Mouse (Mus musculus): ENCODE measurements around the gene Nanos3. TPM values are rescaled to one million over a fixed set of nuclear protein-coding genes. Genes with fewer than 3 reads are reported as not detected.

Gene Nanos3
- polyA plus RNA-seq, 1 experiment: 1.1 TPM

DNA sequence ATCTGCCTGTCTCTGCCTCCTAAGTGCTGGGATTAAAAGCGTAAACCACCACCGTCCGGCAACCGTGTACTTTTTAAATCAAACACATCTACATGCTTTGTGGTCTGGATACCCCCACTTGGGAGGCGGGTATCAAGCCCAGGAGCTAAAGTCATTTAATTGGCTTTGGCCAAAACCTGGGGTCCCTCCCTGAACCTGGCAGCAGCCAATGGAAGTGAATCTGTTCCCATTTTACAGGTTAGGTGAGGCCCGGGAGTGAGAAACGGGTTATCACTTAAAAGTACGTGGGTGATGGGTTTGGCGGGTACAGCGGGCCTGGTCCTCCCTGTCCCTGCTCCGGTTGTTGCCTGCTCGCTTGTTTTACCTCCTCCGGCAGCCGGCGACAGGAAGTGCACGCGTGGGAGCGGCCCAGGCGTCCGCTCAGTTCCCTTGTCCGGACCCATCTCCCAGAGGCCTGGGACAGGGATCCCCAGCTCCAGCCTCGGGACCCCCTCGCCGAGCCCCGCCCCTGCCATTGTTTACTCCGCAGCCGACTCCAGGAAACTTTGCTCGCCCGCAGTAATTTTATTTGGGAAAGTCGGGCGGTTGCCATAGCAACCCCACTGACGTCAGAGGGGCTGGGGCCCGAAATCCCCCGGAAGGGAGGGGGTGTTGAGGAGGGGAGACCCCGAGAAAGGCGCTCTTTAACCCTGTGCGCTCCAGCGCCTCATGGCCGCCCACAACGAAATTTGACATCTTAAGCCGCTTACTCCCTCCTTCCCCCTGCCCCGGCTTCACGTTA lies 12.3 kb upstream of the Nanos3 start:
- no peaks in the 10 kb centered on the region for H3K27me3 ChIP-seq (ENCODE audit: control insufficient read depth, insufficient read depth, insufficient read length)
- H3ac ChIP-seq (ENCODE audit: control insufficient read depth, insufficient read length, low read depth): peak overlapping the region; percentile 70
- H3K4me3 ChIP-seq (ENCODE audit: insufficient read depth, poor library complexity, severe bottlenecking): peak overlapping the region; percentile 26
- H3K36me3 ChIP-seq (ENCODE audit: control insufficient read depth, insufficient read depth): peaks cover 7% of the 10 kb centered on the region
- peaks cover 18% of the 10 kb centered on the region for H3K79me2 ChIP-seq (ENCODE audit: control insufficient read depth, insufficient read depth)
- peaks cover 15% of the 10 kb centered on the region for H3K79me3 ChIP-seq (ENCODE audit: low read depth)
- no peak for TF ChIP-seq FOSL1 (IDR thresholded peaks at IDR 0.05; ENCODE audit: insufficient read depth, low read length, poor library complexity, severe bottlenecking)
- TF ChIP-seq MYOG (IDR thresholded peaks at IDR 0.05; ENCODE audit: control insufficient read depth, extremely low read depth, insufficient read length): no peak
- no peak for TF ChIP-seq USF1 (IDR thresholded peaks at IDR 0.05; ENCODE audit: low read depth)
- no peak for TF ChIP-seq MAX (IDR thresholded peaks at IDR 0.05)
- TF ChIP-seq MYOD1 (IDR thresholded peaks at IDR 0.05; ENCODE audit: control insufficient read depth, insufficient read length, low read depth): no peak
- TF ChIP-seq CTCF (IDR thresholded peaks at IDR 0.05; ENCODE audit: control insufficient read depth, insufficient read depth, insufficient read length): no peak
- no peak for TF ChIP-seq CEBPB (IDR thresholded peaks at IDR 0.05; ENCODE audit: low read depth)

DNA sequence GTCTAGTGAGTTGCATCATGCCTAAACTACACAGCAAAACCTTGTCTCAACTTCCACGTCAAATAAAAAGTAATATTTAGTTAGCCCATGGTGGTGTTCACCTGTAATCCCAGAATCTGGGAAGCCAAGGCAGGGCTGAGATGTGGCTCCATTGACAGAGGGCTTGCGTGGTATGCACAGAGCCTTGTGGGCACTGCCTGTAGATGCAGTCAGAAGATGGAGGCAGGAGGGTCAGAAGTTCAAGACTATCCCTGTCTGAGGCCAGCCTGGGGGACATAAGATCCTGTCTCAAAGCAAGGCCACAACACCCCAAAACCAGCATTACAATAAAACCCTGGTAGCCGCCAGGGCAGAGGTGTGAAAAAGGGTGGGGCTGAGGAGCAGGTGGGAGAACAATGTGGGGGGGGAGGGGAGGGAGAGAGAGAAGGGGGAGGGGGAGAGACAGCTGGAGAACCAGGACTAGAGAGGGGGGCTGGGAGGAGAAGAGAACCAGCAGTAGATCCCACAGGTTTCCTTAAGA lies 9.3 kb upstream of the Nanos3 start:
- no peak for TF ChIP-seq CEBPB (IDR thresholded peaks at IDR 0.05; ENCODE audit: low read depth)
- TF ChIP-seq MYOD1 (IDR thresholded peaks at IDR 0.05; ENCODE audit: control insufficient read depth, insufficient read length, low read depth): no peak
- no peak for TF ChIP-seq USF1 (IDR thresholded peaks at IDR 0.05; ENCODE audit: low read depth)
- TF ChIP-seq MAX (IDR thresholded peaks at IDR 0.05): no peak
- TF ChIP-seq MYOG (IDR thresholded peaks at IDR 0.05; ENCODE audit: control insufficient read depth, extremely low read depth, insufficient read length): no peak
- TF ChIP-seq FOSL1 (IDR thresholded peaks at IDR 0.05; ENCODE audit: insufficient read depth, low read length, poor library complexity, severe bottlenecking): no peak
- no peak for TF ChIP-seq CTCF (IDR thresholded peaks at IDR 0.05; ENCODE audit: control insufficient read depth, insufficient read depth, insufficient read length)
- Histone ChIP-seq H3K79me3 (ENCODE audit: low read depth) (no peaks in the 10 kb centered on the region), H3K36me3 (ENCODE audit: control insufficient read depth, insufficient read depth) (no peaks in the 10 kb centered on the region), H3ac (ENCODE audit: control insufficient read depth, insufficient read length, low read depth) (no peak overlapping the region), H3K27me3 (ENCODE audit: control insufficient read depth, insufficient read depth, insufficient read length) (no peaks in the 10 kb centered on the region), H3K79me2 (ENCODE audit: control insufficient read depth, insufficient read depth) (no peaks in the 10 kb centered on the region), H3K4me3 (ENCODE audit: insufficient read depth, poor library complexity, severe bottlenecking) (no peak overlapping the region)

DNA sequence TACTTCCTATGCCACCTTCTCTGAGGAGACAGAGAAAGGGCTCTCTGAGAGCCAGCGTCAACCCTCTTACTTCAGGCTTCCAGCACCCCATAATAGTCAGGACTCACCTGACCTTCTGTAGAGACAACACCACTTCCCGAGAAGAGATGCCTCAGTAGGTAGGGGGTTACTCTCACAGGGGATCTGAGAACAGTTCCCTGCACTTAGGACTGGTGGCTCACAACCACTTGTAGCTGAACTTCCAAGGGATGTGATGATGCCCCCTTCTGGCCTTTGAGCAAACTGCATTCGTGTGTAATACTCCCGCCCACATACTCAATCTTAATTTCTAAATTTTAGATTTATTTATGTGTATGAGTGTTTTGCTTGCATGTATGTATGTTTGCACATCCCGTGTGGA lies 8.5 kb upstream of the Nanos3 start:
- Histone ChIP-seq H3K4me3 (ENCODE audit: insufficient read depth, poor library complexity, severe bottlenecking) (no peak overlapping the region), H3K36me3 (ENCODE audit: control insufficient read depth, insufficient read depth) (no peaks in the 10 kb centered on the region), H3K79me2 (ENCODE audit: control insufficient read depth, insufficient read depth) (no peaks in the 10 kb centered on the region), H3ac (ENCODE audit: control insufficient read depth, insufficient read length, low read depth) (no peak overlapping the region), H3K27me3 (ENCODE audit: control insufficient read depth, insufficient read depth, insufficient read length) (no peaks in the 10 kb centered on the region), H3K79me3 (ENCODE audit: low read depth) (peaks cover 1% of the 10 kb centered on the region)
- TF ChIP-seq USF1 (IDR thresholded peaks at IDR 0.05; ENCODE audit: low read depth) (no peak), CTCF (IDR thresholded peaks at IDR 0.05; ENCODE audit: control insufficient read depth, insufficient read depth, insufficient read length) (no peak), MAX (IDR thresholded peaks at IDR 0.05) (no peak), MYOD1 (IDR thresholded peaks at IDR 0.05; ENCODE audit: control insufficient read depth, insufficient read length, low read depth) (no peak), FOSL1 (IDR thresholded peaks at IDR 0.05; ENCODE audit: insufficient read depth, low read length, poor library complexity, severe bottlenecking) (no peak), CEBPB (IDR thresholded peaks at IDR 0.05; ENCODE audit: low read depth) (no peak), MYOG (IDR thresholded peaks at IDR 0.05; ENCODE audit: control insufficient read depth, extremely low read depth, insufficient read length) (no peak)

DNA sequence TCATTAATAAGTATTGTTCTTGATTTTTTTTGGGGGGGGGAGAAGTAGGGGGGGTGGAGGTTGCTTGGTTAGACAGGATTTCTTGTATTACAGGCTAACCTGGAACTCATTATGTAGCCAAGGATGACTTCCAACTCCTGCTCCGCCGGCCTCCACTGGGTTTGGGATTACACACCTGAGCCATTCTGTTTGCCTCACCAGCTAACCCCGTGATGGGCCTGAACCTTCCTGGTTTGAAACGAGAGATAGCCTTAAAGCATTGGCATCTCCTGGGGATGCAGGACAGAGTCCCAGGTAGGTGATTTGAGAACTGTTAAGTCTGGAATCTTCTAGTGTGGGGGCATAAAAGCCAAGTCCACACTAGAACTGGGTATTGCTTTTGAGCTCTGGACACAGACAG lies 8.1 kb upstream of the Nanos3 start:
- Histone ChIP-seq H3K79me3 (ENCODE audit: low read depth) (peaks cover 1% of the 10 kb centered on the region), H3K79me2 (ENCODE audit: control insufficient read depth, insufficient read depth) (no peaks in the 10 kb centered on the region), H3ac (ENCODE audit: control insufficient read depth, insufficient read length, low read depth) (no peak overlapping the region), H3K36me3 (ENCODE audit: control insufficient read depth, insufficient read depth) (no peaks in the 10 kb centered on the region), H3K4me3 (ENCODE audit: insufficient read depth, poor library complexity, severe bottlenecking) (no peak overlapping the region), H3K27me3 (ENCODE audit: control insufficient read depth, insufficient read depth, insufficient read length) (no peaks in the 10 kb centered on the region)
- TF ChIP-seq MYOG (IDR thresholded peaks at IDR 0.05; ENCODE audit: control insufficient read depth, extremely low read depth, insufficient read length) (no peak), CEBPB (IDR thresholded peaks at IDR 0.05; ENCODE audit: low read depth) (no peak), MAX (IDR thresholded peaks at IDR 0.05) (no peak), CTCF (IDR thresholded peaks at IDR 0.05; ENCODE audit: control insufficient read depth, insufficient read depth, insufficient read length) (no peak), MYOD1 (IDR thresholded peaks at IDR 0.05; ENCODE audit: control insufficient read depth, insufficient read length, low read depth) (no peak), USF1 (IDR thresholded peaks at IDR 0.05; ENCODE audit: low read depth) (no peak), FOSL1 (IDR thresholded peaks at IDR 0.05; ENCODE audit: insufficient read depth, low read length, poor library complexity, severe bottlenecking) (no peak)

DNA sequence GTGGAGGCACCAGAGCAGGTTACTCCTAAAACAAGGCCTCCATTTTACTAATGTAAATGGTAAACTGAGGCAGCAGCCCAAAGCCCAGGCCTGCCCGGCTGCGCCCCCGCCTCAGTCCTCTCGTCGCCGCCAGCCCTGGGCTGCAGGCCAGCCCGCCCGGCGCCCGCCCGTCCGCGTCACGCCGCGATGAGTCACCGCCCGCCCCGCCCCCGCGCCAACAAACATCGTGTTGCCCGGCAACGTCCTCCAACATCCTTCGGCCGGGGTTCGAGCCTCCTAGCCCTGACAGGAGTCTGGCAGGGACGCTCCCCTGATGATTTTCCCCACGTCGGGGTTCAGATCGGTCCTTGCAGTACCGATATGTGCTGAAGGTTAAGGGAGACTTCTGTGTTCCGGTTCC lies 7.5 kb upstream of the Nanos3 start:
- Histone ChIP-seq H3K79me2 (ENCODE audit: control insufficient read depth, insufficient read depth) (no peaks in the 10 kb centered on the region), H3K27me3 (ENCODE audit: control insufficient read depth, insufficient read depth, insufficient read length) (no peaks in the 10 kb centered on the region), H3K79me3 (ENCODE audit: low read depth) (peaks cover 1% of the 10 kb centered on the region), H3K36me3 (ENCODE audit: control insufficient read depth, insufficient read depth) (no peaks in the 10 kb centered on the region), H3ac (ENCODE audit: control insufficient read depth, insufficient read length, low read depth) (peak overlapping the region; percentile 16), H3K4me3 (ENCODE audit: insufficient read depth, poor library complexity, severe bottlenecking) (peak overlapping the region; percentile 7)
- TF ChIP-seq MYOG (IDR thresholded peaks at IDR 0.05; ENCODE audit: control insufficient read depth, extremely low read depth, insufficient read length) (no peak), CEBPB (IDR thresholded peaks at IDR 0.05; ENCODE audit: low read depth) (no peak), USF1 (IDR thresholded peaks at IDR 0.05; ENCODE audit: low read depth) (no peak), CTCF (IDR thresholded peaks at IDR 0.05; ENCODE audit: control insufficient read depth, insufficient read depth, insufficient read length) (no peak), MAX (IDR thresholded peaks at IDR 0.05) (no peak), MYOD1 (IDR thresholded peaks at IDR 0.05; ENCODE audit: control insufficient read depth, insufficient read length, low read depth) (no peak), FOSL1 (IDR thresholded peaks at IDR 0.05; ENCODE audit: insufficient read depth, low read length, poor library complexity, severe bottlenecking) (no peak)
